Mouse (Mus musculus): ENCODE measurements around the gene Fgf16.

The Fgf16 gene

DNA sequence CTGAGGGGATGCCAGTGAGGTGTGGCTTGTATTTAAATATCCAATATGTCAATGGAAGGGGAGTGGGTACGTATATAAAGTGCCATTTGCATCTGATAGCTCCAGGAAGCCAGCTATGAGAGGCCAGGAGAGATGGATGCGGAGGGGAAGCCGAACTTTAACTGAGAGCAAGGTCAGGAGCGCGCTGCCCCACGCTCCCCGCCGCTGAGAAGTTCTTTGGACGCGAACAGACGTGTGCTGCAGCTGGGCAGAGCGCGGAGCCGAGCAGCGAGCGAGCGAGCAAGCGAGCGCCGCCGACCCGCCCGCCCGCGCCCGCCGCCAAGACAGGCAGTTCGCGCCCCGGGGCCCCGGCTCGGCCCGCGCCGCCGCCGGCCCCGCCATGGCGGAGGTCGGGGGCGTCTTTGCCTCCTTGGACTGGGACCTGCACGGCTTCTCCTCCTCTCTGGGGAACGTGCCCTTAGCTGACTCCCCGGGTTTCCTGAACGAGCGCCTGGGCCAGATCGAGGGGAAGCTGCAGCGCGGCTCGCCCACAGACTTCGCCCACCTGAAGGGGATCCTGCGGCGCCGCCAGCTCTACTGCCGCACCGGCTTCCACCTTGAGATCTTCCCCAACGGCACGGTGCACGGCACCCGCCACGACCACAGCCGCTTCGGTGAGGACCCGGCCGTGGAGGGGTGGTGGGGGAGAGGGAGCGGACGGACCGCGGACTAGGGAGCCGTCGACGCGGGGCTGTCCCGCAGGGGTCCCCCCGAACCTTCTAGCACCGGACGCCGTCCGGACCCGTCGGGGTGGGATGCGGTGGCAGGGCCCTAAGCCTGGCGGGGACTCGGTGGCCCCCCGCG is at the start of gene Fgf16:
Gene Fgf16, plus strand, starts transcription at position 118 of the 843 bp plus-strand sequence.
- DNase-seq (ENCODE audit: low read depth, low spot score), result no peak

DNA sequence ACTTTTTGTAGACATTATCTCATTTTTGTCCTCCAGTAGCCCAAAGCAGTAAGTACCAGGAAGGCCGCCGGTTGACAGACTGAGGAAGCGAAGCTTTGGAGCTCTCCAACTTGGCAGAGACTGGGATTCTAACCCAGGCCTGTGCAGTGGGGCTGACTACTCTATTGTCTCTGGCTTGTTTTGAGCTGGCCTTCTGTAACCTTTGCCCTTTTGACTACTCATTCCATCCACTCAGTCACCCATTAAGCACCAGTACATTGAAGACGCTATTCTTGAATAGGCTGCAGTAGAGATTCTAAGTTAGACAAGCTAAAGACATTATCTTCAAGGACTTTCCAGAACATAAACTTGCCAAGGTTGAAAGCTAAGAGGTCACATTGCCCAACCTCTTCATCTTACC is 49.3 kb upstream of the Fgf16 start:
- DNase-seq (ENCODE audit: low read depth, low spot score), result no peak

DNA sequence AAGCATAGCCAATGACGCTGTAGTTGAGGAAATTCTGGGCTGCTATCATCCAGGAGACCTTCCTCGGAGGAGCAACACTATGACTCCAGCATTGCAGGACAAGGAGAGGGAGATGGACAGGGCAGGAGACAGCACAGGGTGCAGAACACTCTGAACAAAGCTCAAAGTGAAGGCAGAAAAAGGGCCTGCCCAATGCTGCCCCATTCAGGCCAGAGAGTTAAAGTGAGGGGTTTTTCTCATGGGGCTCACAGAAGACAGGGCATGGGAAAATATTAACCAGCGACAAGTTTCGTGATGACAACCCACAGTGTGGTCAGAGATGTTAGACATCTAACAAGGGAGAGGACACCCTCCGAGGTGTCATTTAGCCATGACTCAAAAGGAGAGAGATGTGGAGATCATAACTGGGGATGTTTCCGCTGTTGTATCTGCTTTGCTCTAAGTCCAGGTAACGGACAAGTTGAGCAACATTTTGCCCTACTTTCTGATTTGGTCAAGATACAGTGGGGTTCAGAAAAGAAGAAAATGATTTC is 48.2 kb upstream of the Fgf16 start:
- no peak for DNase-seq (ENCODE audit: low read depth, low spot score)

DNA sequence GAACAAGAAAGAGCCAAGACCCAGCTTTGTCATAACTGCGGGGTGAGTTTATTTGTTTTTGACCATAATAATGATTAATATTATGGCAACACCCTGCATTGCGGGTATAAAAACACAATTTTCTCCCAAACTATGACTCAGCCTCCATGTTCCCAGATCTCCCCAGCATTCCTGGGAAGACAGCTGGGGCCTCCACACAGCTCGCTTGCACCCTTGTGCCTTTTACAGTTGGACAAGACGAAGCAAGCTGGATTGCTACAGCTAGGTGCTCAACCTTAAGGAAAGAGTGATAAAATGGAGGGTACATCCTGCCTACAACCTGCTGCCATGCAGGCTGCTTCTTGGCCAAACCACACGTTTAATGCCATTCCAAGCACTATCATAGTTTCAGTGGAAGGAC is 45.7 kb upstream of the Fgf16 start:
- no peak for DNase-seq (ENCODE audit: low read depth, low spot score)

DNA sequence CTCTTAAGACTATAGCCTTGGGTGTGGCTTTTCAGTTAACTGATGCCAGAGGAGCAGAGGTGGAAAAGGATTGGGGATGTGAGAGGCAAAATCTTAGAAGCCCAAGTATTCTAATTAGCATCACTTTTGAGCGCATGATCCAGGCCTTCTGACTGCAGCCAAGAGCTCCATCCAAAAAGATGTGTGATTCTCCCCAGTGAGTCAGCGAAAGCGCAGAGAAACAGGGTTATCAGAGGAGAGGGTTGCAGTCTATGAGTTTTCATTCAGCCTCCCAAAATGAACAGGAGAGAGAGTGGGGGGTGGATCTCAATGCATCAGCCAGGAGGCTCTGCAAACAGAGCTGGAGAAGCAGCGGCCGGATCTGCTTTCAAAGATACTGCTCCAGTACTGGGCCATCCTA is 45.1 kb upstream of the Fgf16 start:
- no peak for DNase-seq (ENCODE audit: low read depth, low spot score)

DNA sequence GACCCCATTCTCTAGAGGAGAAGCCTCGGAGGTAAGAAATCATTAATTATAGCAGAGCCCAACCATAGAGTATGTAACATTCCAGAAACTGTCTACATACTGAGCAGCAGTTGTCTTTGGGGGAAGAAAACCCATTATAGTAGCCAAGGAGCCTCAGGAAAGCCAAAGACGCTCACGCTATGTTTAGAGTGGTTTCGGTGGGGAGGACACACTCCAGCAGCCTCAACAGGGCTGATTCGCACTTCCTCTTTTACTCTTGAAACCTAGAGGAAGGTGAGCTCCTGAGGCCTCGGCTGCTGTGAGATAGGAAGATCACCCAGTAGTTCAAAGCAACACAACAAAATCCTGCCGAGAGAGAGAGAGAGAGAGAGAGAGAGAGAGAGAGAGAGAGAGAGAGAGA is 39.9 kb upstream of the Fgf16 start:
- no peak for DNase-seq (ENCODE audit: low read depth, low spot score)

DNA sequence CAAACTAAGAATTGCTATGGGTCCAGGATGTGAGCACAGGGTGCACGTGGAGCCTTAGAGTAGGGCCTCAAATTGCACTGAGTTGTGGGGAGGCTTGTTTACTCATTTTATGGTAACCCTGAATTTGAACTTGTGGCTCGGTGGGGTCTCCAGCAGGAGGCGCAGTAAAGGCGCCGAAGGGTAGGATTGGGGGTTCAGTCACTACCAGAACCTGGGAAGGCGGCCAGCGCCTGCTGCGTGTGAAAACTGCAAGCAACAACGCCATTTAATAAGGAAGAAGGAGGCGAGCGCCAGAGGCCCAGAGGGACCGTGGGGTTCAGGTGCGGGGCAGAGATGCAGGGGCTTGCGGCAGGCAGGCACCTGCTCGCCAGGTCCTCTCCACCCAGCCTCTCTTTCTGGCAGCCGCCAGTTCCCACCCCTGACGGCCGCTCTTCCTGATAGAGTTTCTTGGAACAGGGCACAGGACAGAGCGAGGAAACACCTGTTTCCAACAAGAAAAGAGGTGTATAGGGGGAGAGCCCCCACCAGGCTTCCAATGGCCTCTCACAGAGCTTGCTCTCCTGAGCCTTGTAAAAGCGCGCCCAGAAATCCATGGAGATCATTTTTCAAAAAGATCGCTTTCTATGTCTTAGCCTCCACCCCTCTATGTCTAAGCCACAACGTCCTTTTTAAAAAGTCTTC is 1.1 kb upstream of the Fgf16 start:
- DNase-seq (ENCODE audit: low read depth, low spot score), result no peak

DNA sequence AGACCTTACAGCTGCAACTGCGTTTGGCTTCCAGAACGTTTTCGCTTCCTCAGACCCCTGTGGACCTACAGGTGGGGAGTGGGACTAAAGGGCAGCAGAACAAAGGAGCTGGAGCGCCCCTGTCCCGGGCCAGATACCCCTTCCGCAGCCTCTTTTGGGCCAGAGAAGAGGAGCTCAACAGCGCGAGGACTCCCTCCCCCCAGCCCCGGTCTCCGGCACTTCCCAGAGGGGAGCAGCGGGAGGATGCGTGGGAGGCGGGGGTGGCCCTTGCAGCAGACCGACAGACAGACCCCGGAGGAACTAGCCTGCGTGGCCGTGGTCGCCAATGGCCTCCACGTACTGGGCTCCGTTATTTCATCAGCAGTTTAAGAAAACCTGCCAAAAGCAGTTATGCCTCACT is 467 bp upstream of the Fgf16 start:
- DNase-seq (ENCODE audit: low read depth, low spot score), result no peak

DNA sequence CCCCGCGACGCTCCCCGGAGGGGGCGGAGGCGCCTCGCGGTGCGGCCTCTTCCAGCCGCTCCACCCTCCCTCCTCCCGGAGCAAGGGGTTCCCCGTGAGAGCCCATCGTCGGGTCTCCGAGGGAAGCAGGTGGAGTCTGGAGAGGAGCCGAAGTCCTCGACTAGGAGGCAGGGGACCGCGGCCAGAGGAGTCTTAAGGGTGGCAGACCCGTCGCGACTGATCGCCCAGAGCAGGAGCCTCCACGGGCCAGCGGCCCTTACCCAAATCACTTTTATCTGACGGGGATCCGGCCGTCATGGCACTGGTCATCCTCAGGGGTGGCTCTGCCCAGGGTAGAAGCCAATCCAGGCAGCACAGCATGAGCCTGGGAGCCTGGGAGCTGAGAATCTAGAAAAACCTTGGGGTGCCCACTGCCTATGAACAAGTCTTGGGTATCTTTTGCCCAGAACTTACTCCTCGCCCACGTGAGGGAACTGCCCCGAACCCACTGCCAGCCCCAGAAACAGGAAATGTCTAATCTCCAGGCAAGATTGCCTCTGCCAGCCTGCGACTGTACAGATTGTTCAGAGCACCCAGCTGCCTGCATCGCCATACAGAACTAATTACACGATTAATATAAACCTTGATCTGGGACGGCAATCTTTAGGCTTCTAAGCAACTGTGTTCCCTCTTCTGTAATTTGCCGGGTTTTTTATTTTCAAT is 1.1 kb downstream of the Fgf16 start:
- no peak for DNase-seq (ENCODE audit: low read depth, low spot score)

DNA sequence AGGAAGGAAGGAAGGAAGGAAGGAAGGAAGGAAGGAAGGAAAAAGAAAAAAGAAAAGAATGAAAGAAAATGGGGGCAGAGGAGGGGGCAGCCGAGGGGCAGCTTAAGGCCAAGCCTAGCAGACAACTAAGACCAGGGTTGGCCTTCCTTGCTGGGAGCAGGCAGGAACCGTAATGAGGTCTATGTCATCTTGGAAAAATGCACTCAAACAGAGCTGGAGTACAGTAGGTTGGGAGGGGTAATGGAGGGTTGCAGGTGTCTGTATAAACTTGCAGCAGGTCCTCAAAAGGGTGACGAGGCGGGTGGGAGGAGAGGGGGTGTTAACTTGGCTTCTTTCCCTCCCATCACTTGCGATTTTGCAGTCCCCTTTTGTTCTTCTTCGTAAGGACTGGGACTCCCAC is 1.9 kb downstream of the Fgf16 start:
- no peak for DNase-seq (ENCODE audit: low read depth, low spot score)

DNA sequence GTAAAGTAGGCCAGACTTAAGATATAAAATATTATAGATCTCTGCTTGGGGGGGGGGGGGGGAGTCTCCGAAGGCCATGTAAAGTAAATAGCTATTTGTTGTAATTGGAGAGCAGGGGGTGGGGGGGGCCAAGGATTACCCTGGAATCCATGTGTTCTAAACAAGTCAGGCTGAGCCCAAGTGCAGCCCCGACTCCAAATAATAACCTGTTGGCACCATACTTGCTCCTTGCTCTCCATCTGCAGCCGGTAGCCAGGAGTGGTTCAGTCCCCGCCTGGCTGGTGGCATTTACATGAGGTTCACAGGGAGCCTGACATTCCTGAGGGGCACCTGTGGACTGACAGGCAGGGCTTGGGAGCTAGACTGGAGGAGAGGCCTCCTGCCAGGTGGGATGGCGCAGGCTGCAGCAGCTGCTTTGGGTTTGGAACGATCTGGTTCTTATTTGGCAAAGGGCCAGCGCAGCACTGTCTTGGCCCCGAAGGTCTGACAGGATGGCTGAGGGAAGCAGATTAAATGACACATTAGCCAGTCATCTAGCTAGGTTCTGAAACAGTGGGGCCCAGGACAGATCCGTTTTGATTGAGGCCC is 3.2 kb downstream of the Fgf16 start:
- DNase-seq (ENCODE audit: low read depth, low spot score), result no peak

DNA sequence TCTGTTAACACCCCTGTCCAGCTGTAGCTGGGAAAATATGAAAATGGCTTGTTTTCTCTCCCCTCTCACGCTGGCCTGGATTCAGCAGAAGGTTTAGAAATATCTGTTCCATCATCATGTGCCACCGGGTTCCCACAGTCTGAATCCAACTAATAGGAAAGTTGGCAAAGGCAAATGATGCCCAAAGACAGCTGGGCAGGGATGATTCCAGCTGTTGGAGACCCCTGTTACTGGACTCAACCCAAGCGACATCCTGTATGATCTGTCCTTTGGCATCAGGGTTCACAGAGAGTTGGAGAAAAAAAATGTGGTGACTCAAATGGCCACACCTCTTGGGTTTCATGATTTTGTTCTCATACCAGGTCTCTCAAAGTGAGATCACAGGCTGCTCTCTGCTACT is 3.9 kb downstream of the Fgf16 start:
- no peak for DNase-seq (ENCODE audit: low read depth, low spot score)

DNA sequence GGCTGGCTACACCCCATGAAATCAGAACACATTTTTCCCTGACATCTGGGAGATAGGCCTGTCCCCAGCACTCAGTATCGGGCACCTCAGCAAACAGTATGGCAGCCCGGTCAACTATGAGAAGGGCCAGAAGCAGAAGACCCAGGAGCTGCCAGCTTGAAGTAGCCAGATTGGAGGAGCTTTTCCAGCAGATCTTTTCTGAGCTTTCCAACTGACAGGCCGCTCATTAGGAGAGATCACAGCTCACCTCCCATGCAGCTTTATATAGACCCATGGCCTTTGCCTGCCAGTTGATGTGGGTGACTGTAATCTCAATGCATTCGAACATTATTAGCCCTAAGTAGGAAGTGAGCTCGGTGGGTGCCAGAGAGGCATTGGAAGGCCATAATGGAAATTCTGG is 9.2 kb downstream of the Fgf16 start:
- DNase-seq (ENCODE audit: low read depth, low spot score), result no peak

DNA sequence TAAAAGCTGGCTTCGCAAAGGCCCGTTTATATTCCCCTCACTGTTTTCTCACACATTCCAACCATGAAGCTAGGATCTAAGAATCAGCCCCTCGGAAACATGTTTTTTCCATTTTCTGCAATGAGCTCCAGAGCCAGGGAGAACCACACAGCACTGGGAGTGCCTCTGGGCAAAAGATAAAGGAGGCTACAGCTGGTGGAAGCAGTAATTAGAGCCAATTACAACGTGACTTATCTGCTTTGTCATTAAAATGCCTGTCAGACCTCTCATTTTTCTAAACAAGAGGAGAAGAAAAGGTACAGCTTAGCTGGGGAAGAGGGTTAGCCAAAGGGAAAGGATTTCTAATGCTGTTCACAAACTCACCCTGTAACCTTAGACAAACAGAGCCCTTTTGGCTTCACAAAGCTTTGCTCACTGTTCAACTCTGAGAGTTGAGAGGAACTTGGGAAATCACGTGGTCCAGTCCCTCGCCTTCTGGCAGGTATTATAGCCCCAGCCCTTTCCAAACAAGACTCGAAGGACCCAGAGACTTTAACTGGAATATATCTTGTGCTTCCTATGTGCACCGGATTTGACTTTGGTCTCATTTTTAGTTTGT is 30.8 kb downstream of the Fgf16 start:
- DNase-seq (ENCODE audit: low read depth, low spot score), result no peak

DNA sequence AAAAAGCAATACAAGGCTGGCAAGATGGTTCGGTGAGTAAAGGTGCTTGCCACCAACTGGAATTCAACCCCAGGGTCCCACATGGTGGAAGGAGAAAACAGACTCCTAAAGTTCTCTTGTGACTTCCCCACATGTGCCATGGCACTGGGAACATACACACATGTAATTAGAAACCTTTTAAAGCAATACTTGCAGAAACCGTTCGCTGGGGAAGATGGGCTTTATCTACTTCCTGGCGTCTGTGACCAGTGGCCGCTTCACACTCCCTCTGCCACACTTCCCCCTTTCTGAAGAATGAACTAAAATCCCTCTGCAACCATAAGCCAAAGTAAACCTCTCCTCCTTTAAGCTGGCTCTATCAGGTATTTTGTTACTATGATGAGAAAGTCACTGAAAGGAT is 60.4 kb downstream of the Fgf16 start:
- DNase-seq (ENCODE audit: low read depth, low spot score), result no peak
